Mouse (Mus musculus): ENCODE measurements around the gene Tjp1. TPM values are rescaled to one million over a fixed set of nuclear protein-coding genes. Genes with fewer than 3 reads are reported as not detected.

Gene Tjp1
- total RNA-seq, 2 experiments from 2014 or later: 103 to 124 TPM

DNA sequence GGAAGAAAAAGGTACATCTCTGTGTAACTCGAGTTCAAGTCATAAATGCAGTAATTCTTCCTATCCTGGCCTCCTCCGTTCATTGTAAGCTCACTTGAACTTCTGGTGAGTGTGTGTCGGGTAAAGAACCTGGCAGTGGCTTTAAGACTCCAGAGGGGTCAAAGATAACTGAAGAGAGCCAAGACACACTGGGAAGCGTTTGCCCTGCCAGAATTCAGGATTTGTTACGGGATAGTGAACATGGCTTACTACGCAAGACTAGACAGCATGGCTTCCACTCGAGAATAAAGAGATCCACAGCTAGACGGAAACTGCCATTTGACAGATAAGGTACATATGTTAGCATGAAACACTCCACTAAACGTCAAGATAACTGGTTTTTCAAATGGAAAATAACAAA lies 37.8 kb downstream of the Tjp1 start:
- no peak for DNase-seq (ENCODE audit: low spot score in 2 of 2)

DNA sequence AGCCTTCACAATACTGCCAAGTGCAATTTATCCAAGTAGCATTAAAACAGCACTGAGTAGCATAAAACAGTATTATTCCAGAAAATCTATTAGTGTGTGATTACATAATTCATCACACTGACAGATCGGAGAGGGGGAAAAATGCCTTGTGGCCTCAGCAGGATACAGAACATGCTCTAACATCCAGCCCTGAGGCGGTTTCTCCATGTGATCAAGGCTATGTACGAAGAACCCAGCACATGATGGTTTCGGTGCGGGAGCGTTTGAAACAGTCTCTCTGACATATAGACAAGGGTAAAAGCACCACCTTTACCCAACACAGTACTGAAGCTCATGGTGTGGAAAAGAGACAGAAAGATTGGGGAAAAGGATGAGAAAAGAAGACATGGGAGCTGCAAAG lies 38.4 kb downstream of the Tjp1 start:
- no peak for DNase-seq (ENCODE audit: low spot score in 2 of 2)

DNA sequence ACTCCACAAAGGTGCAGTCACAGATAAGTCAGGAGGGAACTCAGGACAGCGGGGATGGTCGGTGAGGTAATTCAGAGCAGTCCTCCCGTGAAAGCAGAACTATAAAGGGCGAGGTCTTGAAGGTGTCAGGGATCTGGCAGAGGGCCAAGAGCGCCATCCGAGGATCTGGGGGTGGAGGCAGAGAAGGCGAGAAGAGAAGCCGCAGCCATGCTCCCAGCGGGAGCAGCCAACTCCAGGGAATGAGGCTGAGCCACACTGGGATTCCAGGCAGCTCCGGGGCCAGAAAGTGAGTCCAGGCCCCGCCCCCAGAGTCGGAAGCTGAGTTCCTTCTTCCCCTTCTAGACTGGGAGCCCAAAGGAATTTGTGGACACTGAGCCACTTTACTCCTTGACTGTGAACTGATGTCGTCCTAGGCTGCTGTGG lies 41.3 kb downstream of the Tjp1 start:
- no peak for DNase-seq (ENCODE audit: low spot score in 2 of 2)

DNA sequence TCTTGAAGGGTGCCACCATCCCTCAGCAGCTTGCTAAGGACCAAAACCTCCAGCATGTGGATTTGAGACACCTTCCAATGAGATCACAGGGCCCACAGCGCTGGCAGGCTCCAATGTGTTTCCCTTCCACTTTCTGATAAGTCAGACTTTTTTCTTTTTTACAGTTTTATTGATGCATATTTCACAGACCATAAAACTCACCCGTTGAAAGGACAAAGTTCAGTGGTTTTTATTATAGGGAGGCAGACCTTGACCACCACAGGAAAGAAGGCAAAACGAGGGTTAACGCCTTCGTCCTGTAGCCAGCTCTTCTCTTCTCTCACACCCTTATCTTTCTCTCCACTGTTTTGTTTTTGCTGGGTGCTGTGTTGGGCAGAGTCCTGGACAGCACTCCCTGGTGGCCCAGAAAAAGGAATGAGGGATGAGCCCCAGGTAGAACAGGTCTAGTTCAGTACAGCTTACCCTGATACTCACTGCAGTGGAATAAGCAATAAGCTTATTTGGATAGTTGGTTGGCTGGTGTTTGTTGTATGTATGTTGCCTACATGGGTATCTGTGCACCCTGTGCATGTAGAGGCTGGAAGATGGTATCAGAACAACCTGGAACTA lies 43.3 kb downstream of the Tjp1 start:
- DNase-seq (ENCODE audit: low spot score in 2 of 2): no peak

DNA sequence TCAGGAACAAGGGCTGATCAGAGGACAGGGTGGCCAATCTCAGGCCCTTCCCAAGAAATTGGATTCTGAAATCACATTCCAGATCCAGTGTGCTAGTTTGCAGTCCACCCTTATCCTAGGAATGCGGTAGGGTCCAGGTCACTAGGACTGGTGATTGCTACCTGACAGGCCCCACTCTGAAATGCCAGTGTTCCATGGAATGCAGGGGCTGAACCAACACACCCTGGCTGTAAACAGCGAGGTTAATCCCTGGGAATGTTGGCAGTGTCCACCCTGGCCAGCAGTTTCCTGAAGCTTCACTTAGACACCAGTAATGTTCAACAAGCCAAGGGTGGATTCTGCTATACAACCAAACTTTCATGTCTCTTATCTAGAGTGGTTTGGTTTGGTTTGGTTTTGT lies 45.4 kb downstream of the Tjp1 start:
- no peak for DNase-seq (ENCODE audit: low spot score in 2 of 2)

DNA sequence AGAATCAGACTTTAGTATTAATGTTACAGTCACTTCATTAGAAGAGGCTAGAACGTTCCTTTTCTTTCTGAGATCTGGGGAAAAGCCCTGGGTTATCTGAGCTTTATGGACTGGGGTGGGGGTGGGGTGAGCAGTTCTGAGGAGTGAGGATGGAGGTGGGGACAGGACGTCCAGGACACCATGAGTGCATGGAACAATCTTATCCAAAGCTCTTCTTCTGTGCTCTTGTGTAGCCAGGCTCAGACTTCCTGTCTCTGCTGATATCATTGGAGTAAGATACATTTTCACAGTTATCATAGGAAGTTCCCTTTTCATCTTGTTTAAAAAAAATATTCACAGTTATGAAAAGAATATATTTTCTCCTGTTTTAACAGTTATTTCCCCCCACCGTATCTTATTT lies 55.5 kb downstream of the Tjp1 start:
- DNase-seq (ENCODE audit: low spot score in 2 of 2): no peak

DNA sequence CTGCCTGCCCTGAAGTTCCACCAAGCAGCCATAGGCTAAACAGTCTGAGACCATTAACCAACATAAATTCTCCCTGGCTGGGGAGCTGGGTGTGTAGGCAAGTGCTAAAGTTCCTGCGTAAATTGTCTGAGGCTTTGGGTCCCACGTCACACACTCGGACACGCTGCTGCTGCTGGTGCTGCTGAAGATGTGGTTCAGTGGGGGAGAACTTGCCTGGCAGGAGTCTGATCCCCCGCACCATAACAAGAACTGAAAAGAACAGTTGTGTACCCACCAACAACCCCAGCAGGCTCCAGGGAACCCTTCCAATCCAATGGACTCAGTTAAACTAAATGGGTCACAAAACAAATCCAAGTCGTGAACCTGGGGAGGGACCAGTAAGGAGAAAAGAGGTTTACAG lies 56.2 kb downstream of the Tjp1 start:
- no peak for DNase-seq (ENCODE audit: low spot score in 2 of 2)

DNA sequence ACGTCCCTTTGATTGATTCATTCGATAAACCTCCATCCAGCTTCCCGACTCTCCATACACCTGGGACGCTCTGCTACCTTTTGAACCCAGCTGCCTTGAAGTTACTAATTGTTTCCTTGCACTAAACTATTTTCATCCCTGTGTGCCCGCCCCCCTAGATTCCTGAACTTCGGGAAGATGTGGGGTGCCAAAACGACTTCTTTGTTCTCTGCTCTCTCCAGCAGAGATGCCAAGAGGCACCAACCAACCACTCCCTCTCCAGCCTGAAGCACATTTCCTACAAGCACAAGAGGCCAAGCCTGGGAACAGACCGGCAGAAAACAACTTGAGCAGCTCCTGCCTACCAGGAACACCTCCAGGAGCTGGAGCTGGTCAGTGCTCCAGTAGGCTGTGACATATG lies 57.4 kb downstream of the Tjp1 start:
- no peak for DNase-seq (ENCODE audit: low spot score in 2 of 2)

DNA sequence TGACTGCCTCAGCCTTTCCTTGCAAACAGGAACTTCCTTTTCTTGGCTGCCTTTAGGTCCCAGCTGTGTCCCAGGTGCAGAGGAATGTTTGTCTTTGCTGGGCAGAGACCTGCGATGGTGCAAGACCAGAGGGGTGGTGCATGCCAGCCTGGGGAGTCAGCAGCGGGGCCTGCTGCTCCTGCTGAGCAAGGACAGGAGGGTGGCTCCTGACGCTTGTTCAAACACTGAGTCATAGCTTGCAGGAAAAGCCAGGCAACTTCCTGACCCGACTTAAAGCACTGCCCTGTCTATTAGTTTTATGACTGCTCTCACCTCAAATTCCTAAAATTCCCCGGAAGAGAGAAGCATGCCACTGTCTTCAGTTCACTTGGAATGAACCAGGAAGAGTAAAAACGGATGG lies 57.9 kb downstream of the Tjp1 start:
- no peak for DNase-seq (ENCODE audit: low spot score in 2 of 2)

DNA sequence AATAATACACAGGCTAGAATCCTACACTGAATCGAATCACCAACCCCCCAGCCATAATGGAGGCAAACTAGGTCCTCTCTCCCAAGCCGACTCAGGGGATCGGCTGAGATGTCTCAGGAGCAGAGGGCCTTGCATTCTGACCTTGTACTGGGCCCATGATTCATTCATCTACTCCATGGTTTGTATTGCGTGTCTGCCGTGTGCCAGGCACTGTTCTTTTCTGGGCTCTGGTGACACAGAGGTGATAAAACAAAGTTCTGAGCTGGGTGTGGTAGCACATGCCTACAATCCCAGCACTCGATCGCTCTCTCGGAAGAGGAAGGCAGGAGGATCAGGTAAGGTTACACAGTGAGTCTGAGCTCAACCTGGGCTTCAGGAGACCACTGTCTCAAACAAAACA lies 59.4 kb downstream of the Tjp1 start:
- DNase-seq (ENCODE audit: low spot score in 2 of 2): no peak

DNA sequence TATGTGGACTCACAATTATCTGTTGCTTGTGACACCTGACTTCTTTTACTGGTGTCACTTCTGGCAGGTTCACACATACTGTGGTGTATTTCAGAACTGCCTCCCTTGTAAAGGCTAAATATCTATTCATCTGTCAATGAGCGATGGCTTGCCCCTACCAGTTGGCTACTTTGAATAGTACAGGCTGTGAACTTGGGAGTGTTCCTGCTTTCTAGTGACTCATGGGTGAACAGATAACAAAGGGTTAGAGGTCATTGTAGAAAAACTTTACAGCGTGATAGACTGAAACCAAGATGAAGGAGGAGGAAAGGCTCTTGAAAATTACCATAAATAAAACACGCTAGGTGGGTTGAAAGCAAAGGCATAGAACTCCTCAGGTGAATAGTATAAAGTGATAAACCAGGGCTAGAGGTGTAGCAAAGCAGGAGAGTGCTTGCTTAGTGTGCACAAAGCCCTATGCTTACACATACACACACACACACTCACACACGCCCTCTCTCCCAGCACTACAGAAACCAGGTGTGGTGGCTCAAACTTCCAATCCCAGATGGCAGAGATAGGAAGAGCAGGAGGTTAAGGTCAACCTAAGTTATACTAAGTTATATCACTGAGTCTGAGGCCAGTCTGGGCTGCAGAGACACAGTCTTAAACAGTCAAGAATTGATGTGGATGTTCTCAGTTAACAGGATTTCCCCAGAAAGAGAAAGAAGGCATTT lies 60.1 kb downstream of the Tjp1 start:
- DNase-seq (ENCODE audit: low spot score in 2 of 2): no peak

DNA sequence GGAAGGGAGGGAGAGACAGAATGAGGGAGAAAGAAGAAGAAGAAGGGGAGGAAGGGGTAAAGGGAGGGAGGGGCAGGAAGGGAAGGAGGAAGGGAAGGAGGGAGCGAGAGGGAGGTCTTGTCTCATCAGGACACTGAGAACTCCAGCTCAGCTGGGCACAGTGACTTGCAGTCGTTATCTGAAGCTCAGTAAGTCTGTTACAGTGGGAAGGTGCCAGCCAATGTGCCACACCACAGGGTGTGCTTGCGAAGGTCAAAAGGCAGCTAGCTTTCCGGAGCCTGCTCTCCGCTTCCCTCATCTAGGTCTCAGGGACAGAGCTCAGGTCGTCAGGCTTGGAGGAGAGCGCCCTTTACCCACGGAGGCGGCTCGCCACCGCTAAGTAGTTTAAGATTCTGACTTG lies 61.4 kb downstream of the Tjp1 start:
- DNase-seq (ENCODE audit: low spot score in 2 of 2): no peak

DNA sequence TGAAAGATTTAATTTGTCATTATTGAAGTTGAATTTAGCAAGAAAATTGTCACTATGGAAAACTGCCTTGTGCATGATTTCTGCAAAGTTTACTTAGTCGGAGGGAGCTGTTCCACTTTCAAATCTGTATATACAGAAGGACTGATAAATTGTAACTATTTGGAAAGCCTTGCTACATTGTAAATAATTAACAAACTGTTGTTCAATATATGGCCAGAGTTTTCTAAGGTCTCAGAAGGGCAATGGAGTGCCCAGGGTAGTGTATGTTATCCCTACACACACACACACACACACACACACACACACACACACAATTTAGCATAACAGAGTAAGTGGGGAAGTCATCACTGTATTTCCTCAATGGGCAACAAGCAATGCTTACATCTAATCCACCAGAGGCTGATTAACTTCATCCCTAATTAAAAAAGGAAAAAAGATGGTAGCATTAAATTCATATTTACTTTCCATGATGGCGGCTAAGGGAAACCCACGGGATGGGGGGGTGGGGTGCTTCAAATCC lies 63.0 kb downstream of the Tjp1 start:
- DNase-seq (ENCODE audit: low spot score in 2 of 2): no peak

DNA sequence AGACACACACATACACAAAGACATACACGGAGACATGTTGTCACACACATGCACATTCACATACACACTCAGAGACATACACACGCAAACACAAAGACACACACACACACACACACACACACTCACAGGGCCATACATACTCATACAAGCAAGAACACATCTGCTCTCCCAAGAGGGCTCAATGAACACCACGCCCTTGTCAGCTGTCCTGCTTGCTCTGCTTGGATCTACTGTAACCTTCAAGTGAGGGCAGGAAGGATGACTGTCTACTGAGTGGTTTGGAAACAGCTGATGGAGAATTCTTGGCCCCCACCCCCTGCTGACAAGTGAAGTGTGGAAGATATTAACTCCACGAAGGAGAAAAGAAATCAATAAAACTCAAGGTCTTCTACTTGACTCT lies 64.1 kb downstream of the Tjp1 start:
- DNase-seq (ENCODE audit: low spot score in 2 of 2): no peak

DNA sequence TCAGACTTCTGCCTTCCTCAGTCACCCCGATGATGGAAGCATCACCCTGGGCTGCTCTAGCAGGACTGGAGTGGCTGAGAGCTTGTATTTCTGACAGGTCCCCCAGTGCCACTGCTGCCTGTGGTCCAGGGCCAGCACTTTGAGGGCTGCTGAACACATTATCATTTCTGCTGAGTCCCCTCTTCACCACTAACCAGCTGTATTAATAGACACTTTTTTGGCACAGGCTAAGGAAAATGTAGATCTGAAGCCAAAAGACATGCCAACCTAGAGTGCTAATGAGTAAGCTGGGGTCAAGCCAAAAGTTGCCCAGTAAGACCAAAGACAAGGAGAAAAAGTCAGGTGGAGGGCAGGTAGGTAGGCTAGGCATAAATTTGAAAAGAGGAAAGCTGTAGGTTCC lies 66.2 kb downstream of the Tjp1 start:
- no peak for DNase-seq (ENCODE audit: low spot score in 2 of 2)

DNA sequence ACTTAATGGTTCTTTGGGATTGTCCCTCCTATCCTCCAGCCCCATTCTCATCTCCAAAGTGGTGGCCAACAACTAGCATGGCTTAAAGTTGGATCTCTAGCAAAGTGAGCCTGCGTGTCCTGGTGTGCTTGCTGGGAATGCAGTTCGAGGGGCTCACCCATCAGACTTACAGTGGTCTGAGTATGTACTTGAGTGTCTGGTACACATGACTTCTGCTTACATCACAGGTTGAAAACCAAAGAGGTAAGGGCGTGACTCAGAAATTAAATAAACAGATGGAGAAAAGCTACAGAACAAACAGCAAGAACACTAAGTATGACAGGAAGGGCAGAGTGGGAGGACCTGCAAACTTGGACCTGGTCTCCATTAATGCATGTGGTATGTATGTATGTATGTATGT lies 67.4 kb downstream of the Tjp1 start:
- no peak for DNase-seq (ENCODE audit: low spot score in 2 of 2)

DNA sequence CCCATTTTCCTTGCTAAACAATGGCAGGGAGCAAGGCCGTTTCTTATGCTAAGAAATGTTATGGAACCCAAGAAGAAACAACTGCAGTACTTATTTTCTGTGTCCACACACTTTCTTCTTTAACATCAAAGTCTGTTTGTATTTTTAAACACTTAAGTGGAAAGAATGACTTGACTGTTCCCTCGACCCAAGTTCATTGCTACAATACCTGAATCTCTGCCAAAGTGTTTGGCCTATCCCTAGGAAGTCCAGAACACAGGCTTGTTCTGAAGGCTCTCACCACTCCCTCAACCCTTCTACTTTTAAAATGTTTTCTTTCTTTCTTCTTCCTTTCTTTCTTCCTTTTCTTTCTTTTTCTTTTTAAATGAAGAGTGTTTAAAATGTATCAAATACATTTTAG lies 71.5 kb downstream of the Tjp1 start:
- no peak for DNase-seq (ENCODE audit: low spot score in 2 of 2)

DNA sequence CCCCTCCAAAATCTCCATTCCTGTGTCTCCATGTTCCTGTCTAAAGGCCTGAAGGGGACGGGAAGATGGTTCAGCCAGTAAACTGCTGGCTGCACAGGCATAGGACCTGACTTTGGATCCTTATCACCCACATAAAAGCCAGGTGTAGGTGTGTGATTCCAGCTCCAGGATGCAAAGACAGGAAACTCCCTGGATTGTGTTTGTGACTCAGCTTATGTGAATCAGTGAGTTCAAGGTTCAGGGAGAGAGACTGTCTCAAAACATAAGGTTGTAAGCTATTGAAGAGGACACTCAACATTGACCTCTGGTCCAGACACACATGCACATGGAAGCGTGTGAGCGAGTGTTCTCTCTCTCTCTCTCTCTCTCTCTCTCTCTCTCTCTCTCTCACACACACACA lies 72.4 kb downstream of the Tjp1 start:
- DNase-seq (ENCODE audit: low spot score in 2 of 2): no peak

DNA sequence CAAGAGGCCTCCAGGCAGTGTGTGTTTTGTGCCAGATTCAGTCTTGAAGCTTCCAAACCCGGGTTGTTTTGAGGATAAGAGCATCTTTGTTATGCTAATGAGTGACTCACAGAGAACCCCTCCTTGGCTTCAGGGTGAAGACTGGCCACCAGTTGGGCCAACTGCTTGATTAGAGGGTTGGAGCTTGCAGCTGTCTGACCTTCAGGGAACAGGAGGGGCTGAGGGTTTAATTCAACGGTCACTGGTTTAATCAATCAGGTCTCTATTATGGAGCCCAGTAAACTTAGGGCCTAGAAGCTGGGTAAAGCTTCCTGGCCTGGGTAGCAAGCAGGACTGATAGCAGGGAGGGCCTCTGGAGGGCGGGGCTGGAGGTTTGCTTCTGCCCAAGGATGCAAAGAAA lies 73.3 kb downstream of the Tjp1 start:
- DNase-seq (ENCODE audit: low spot score in 2 of 2): no peak

DNA sequence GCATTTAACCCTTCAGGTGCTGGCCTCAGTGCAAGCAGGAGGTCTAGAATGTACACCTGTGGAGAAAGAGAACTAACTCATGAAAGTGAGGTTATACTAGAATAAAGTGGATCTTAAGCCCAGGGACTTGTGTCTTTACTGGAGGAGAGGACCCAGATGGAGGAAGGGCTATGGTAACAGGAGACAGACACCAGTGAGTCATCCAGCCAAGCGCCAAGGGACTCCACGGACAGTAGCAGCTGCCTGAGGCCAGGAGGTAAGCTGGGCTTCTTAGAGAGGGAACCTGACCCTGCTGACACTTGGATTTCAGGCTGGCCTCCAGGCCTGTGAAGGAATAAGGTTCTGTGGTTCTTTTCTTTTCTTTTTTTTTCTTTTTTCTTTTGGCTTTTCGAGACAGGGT lies 75.3 kb downstream of the Tjp1 start:
- DNase-seq (ENCODE audit: low spot score in 2 of 2): no peak

DNA sequence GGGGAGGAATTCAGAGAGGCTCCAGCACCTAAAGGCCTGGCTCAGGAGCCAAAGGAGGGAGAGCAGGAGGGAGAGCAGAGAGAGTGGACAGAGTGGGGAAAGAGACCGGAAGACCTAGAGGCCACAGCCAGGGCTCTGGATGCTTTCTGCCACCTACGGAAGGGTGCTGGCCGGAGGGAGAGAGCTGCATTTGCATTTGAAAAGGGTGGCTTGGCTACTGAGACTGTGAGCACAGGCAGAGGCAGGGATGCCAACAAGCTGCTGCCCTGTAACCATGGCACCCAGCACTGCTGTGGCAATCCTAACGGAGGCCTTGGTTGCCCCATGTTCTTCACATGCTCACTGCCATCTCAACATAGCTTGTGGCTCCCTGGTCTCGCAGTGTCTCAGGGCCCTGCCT lies 77.4 kb downstream of the Tjp1 start:
- DNase-seq (ENCODE audit: low spot score in 2 of 2): no peak

DNA sequence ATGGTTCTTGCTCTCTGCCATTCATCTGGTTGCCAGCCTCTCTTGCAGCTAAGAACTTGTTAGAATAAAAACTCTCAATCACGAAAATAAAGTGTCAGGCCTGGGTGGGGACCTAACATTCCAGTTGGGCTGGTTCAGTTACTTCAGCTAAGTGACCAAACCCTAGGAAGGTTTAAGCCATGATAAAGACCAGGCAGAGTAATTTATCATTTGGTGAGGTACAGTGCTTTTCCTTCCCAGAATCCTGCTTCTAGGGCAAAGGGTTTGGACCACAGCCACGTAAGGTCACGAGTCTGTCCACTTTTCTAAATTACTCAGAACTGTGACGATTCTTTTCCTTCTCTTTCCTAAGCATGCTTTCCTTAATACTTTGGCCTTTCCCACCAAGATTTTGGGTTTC lies 86.1 kb downstream of the Tjp1 start:
- DNase-seq (ENCODE audit: low spot score in 2 of 2): no peak

DNA sequence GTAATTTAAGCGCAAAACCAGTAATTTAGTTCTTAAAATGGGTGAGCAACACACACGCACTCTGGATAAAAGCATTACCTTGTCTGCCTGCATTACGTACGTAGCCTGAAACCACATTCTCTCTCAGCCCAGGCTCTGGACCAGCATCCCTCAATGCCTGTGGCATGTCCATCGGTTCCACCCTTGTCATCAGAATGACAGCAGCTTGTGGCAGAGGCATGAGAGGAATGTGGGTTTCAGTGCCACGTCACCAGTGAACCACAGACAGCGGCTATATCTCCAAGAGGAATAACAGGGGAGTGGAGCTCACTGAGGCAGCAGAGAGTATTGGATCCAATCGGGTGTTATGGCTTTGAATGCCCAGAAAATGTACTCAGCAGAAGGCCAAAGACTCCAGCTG lies 88.1 kb downstream of the Tjp1 start:
- no peak for DNase-seq (ENCODE audit: low spot score in 2 of 2)
